46 mouse cellular contexts compared by ENCODE assay signal in the genomic region with DNA sequence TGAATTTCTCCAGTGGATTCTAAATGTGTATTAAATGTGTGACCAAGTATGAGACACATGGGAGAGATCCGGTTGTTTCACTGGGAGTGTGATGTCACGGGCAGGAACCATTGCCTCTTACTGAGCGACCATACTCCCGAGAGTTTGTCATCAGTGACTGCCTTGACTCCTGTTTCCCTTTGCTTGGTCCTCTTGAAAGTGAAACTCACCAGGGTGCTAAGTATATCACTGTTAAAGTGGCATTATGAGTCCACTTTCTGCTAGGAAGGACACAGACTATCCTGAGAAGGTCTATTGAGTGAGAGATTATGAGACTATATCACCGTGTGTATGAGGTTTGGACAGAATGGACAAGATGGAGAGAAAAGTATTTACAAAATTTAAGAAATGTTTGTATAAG. TPM values are rescaled to one million over a fixed set of nuclear protein-coding genes. Genes with fewer than 3 reads are reported as not detected.
"Had no signal": no experiment of that assay in that cellular context is flagged by ENCODE, and none has a peak within 500 bp of the region (broad histone marks: within the 10 kb centered on the region; RNA-seq: fewer than 3 reads in every experiment).

No protein-coding gene starts in this region.

- H3K4me3 ChIP-seq: limb, embryonic 10.5 days; limb, embryonic 12.5 days; limb, embryonic 13.5 days; limb, embryonic 15.5 days; liver, embryonic 13.5 days; liver, embryonic 15.5 days; lung, embryonic 15.5 days; megakaryocyte, embryonic 14.5 days; midbrain, embryonic 10.5 days; midbrain, embryonic 12.5 days; midbrain, embryonic 13.5 days; midbrain, embryonic 15.5 days; myocyte; neural tube, embryonic 12.5 days had no signal

- ATAC-seq: liver, postnatal 0 days; lung, postnatal 0 days; midbrain, embryonic 13.5 days; midbrain, embryonic 15.5 days; midbrain, embryonic 16.5 days had no signal

- DNase-seq: left cerebral cortex, postnatal 4 days; liver; liver, embryonic 13.5 days; liver, postnatal 0 days; lung, adult 18-20 months; lung, adult 2 months; lung, embryonic 14.5 days; lung, postnatal 10 days; lung, postnatal 14 days; lung, postnatal 36 days; lung, postnatal 4 days; midbrain, embryonic 14.5 days had no signal

- H3K9ac ChIP-seq: limb, embryonic 12.5 days; limb, embryonic 13.5 days; limb, embryonic 15.5 days; liver, embryonic 13.5 days; liver, embryonic 14.5 days; liver, embryonic 15.5 days; liver, postnatal 0 days; lung, embryonic 14.5 days; lung, embryonic 15.5 days; midbrain, embryonic 12.5 days; midbrain, embryonic 13.5 days; midbrain, embryonic 15.5 days; neural tube, embryonic 12.5 days had no signal

- H3K36me3 ChIP-seq: limb, embryonic 10.5 days; limb, embryonic 12.5 days; limb, embryonic 13.5 days; limb, embryonic 15.5 days; liver, embryonic 13.5 days; liver, embryonic 15.5 days; lung, embryonic 15.5 days; midbrain, embryonic 10.5 days; midbrain, embryonic 12.5 days; midbrain, embryonic 13.5 days; midbrain, embryonic 15.5 days; neural tube, embryonic 12.5 days had no signal

- H3K27ac ChIP-seq: limb, embryonic 10.5 days; limb, embryonic 12.5 days; limb, embryonic 13.5 days; limb, embryonic 15.5 days; liver, embryonic 13.5 days; liver, embryonic 14.5 days; liver, embryonic 15.5 days; lung, embryonic 15.5 days; macrophage; midbrain, embryonic 10.5 days; midbrain, embryonic 12.5 days; midbrain, embryonic 13.5 days; midbrain, embryonic 15.5 days; neural tube, embryonic 12.5 days had no signal

- H3K4me2 ChIP-seq: limb, embryonic 12.5 days; limb, embryonic 13.5 days; limb, embryonic 15.5 days; liver, embryonic 11.5 days; liver, embryonic 13.5 days; liver, embryonic 15.5 days; lung, embryonic 14.5 days; lung, embryonic 15.5 days; midbrain, embryonic 11.5 days; midbrain, embryonic 12.5 days; midbrain, embryonic 13.5 days; midbrain, embryonic 15.5 days; neural tube, embryonic 12.5 days had no signal

- H3K9me3 ChIP-seq: limb, embryonic 10.5 days; limb, embryonic 12.5 days; limb, embryonic 13.5 days; limb, embryonic 15.5 days; liver, embryonic 13.5 days; liver, embryonic 15.5 days; lung, embryonic 15.5 days; megakaryocyte, embryonic 14.5 days; midbrain, embryonic 10.5 days; midbrain, embryonic 12.5 days; midbrain, embryonic 13.5 days; midbrain, embryonic 15.5 days; neural tube, embryonic 12.5 days had no signal

- H3K27me3 ChIP-seq: limb, embryonic 12.5 days; limb, embryonic 13.5 days; limb, embryonic 15.5 days; liver, embryonic 13.5 days; liver, embryonic 15.5 days; lung, embryonic 15.5 days had no signal

RNA-seq across cellular contexts. Expression of a gene that starts 4.7 kb away (rescaled TPM):
- total RNA-seq: megakaryocyte-erythroid progenitor cell, adult 5-6 weeks; monocyte, adult 5-6 weeks had no signal

RNA-seq across cellular contexts. Expression of a gene that starts 20.3 kb away (rescaled TPM):
- total RNA-seq: left cerebral cortex, postnatal 14 days; left cerebral cortex, postnatal 25 days; left cerebral cortex, postnatal 36 days; liver, adult 2 months; megakaryocyte progenitor cell, adult 5-6 weeks; megakaryocyte, adult 5-6 weeks; megakaryocyte-erythroid progenitor cell, adult 5-6 weeks; midbrain, postnatal 0 days; monocyte, adult 5-6 weeks had no signal
- polyA plus RNA-seq: limb, embryonic 11.5 days; limb, embryonic 12.5 days; limb, embryonic 13.5 days; limb, embryonic 15.5 days; liver, adult 2 months; liver, embryonic 11.5 days; liver, embryonic 13.5 days; liver, embryonic 14.5 days; liver, embryonic 15.5 days; liver, embryonic 16.5 days; liver, postnatal 0 days; lung, embryonic 14.5 days; macrophage; midbrain, embryonic 10.5 days; midbrain, embryonic 11.5 days; midbrain, embryonic 12.5 days; midbrain, embryonic 14.5 days; neural tube, embryonic 11.5 days had no signal

RNA-seq across cellular contexts. Expression of a gene that starts 20.9 kb away (rescaled TPM):
- total RNA-seq: left cerebral cortex, adult 8-10 months; left cerebral cortex, postnatal 10 days; left cerebral cortex, postnatal 14 days; left cerebral cortex, postnatal 25 days; left cerebral cortex, postnatal 36 days; left cerebral cortex, postnatal 4 days; liver, adult 2 months; megakaryocyte, adult 5-6 weeks; megakaryocyte-erythroid progenitor cell, adult 5-6 weeks; midbrain, postnatal 0 days; monocyte, adult 5-6 weeks had no signal
- polyA plus RNA-seq: limb, embryonic 10.5 days; limb, embryonic 11.5 days; limb, embryonic 12.5 days; limb, embryonic 13.5 days; limb, embryonic 14.5 days; limb, embryonic 15.5 days; liver, adult 2 months; liver, embryonic 11.5 days; liver, embryonic 13.5 days; liver, embryonic 14.5 days; liver, embryonic 15.5 days; liver, embryonic 16.5 days; liver, postnatal 0 days; lung, embryonic 14.5 days; lung, embryonic 15.5 days; macrophage; midbrain, embryonic 10.5 days; midbrain, embryonic 11.5 days; midbrain, embryonic 12.5 days; midbrain, embryonic 13.5 days; midbrain, embryonic 14.5 days; midbrain, embryonic 15.5 days; midbrain, embryonic 16.5 days; midbrain, postnatal 0 days; neural tube, embryonic 11.5 days; neural tube, embryonic 12.5 days had no signal
